Mouse (Mus musculus): ENCODE measurements around the gene Ugt1a2.

The Ugt1a2 gene

DNA sequence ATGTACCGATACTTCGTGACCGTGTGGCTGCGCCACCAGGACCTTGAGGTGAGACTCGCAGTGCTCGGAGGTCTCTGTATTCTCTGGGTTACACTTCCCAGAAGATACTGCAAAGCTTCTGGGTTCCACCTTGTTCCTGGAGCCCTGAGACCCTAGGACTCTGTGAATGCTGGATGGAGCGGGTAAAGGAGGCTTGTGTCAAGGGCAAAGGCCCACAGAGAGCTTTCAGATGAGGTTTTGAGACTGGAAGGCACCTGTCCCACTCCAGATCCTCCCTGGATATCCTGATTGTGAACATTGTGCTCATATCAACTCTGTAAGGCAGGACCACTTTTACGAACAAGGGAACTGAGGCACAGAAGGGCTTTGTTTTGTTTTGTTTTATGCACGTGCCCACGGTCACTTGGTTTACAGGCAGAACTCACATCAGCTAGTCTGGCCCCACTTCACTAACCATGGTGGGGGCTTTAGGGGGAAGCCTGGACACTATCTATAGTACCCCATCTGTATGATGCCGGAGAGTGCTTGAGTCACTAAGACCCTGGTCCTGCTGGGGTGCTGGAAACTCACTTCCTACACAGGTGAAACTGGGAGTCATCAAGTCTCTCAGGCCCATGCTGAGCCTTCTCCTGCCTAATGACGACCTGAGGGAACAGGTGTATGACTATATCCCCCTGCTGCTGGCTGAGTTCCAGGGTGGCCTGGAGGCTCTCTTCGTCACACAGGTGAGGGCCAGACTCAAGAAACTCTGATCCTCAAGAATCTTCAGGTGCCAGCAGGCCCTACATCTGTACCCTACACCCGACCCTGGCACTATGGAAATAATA is 33.2 kb downstream of the Ugt1a2 start:
- DNase-seq (ENCODE audit: extremely low read depth, low read depth): no peak

DNA sequence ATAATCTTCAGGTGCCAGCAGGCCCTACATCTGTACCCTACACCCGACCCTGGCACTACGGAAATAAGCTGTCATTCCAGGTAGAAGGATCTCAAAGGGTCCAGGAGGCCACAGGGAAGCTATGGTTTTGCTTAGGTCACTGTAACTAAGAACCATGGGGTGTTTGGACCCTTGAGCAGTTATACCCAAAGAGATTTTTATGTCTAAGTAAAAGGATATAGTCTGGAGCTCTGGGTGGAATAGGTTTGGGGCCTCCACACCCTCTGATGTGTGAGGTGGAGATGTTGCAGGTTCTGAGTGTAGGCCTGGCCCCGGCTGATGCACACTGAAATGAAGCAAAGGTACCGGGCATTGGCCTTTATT is 33.8 kb downstream of the Ugt1a2 start:
- no peak for DNase-seq (ENCODE audit: extremely low read depth, low read depth)

DNA sequence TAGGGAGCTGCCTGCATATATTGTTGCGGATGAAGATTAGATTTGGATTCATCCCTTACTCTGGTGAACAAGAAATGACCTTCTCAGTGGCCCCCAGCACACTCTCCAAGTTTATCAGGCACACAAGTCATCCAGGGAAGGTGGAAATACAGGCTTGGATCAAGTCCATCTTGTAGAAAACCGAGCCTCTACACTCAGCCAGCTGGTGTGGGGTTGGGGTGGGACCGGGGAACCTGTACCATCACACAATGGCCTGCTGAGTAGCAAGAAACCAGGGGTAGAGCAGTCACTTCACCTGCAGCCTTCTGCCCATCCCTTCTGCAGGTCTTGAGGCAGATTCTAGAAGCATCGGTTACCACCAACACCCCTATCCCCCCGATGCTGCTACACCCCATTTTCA is 34.2 kb downstream of the Ugt1a2 start:
- DNase-seq (ENCODE audit: extremely low read depth, low read depth): no peak

DNA sequence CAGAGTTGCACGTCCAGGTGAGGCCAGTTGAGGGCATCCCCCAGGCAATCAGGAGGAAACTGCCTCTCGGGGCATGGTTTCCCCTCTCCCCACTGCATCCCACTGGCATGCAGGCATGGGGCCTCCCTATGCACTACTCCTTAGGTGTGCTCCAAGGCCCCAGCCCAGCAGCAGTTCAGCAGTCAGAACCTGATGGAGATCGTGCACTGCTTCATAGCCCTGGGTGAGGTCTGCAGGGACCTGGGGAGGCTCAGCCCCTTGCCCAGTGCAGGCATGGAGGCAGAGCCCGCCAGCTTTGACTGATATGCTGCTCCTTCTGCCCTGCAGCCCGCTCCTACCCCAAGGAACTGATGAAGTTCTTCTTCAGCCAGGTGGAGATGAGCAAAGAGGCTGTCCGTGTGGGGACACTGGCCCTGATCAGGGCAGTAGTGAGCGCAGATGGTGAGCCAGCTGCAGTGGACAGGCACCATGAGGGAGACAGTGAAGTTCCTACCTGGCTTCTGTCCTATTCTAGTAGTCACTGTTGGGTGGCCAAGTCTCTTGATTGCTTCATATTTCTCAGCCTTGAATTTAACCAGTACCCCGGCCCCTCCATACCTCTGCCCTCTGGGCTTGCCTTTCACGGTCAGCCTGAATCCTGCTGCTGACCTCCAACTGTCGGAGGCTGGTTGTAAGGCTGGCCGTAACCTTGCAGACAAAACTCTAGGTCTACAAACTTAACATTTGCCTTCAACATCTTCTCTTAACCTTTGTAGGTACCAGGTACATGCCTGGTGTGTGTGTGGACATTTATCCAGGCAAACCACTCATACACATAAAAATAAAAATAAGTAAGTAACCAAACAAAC is 34.9 kb downstream of the Ugt1a2 start:
- DNase-seq (ENCODE audit: extremely low read depth, low read depth): no peak

DNA sequence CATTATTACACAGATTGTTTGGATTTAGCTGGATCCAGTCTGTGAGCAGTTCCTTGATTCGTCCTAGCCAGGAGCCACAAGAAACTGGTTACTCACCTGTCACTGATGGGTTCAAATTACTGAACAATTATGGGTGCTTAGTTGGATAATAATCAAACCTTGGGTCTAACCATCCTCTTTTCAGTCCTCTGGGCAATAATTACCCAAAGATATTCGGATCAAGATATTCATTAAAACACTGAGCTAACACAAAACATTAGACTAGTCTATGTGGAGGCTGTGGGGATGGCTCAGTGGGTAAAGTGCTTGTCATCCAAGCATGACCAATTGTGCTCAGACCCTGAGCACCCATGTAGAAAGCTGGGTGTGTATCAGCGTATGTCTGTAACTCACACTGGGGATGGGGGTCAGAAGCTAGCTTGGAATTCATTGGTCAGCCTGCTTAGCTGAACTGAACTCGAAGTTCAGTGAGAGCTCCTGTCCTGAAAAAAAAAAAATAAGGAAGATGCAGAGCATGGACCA is 35.6 kb downstream of the Ugt1a2 start:
- no peak for DNase-seq (ENCODE audit: extremely low read depth, low read depth)

DNA sequence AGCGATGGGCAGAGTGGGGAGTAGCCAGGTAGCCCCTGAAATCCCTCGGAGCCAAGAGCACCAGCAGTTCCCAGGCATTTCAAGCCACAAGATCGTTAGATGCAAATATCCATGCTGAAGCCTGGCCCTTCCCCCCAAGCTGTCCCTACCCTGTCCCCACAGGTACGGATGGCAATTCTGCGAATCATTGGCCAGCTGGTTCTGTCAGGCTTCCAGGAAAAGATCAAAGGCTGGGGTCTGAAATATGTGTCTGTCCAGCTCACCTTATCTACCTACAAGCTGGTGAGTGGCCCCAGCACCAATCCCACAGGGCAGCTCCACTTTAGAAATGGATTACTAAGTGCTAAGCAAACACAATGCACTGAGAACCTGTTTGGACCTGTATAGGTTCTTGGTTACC is 36.9 kb downstream of the Ugt1a2 start:
- DNase-seq (ENCODE audit: extremely low read depth, low read depth): no peak

DNA sequence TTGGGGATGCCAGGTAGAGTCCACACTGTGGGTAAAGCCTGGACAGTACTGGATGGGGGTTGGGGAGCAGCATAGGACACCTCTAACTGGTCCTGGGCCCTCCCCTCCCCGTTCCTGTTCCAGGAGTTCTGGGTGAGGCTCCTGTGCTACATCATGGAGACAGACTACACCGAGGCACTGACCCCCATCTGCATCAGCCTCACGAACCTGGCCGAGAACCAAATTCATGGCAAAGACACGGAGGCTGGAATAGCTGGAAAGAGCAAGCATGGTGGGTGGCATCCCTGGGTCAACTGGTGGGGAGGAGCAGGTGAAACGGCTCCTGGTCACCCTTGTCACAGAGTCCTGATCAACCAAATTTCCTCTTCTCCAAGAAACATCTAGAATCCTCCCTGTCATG is 38.4 kb downstream of the Ugt1a2 start:
- DNase-seq (ENCODE audit: extremely low read depth, low read depth): no peak

DNA sequence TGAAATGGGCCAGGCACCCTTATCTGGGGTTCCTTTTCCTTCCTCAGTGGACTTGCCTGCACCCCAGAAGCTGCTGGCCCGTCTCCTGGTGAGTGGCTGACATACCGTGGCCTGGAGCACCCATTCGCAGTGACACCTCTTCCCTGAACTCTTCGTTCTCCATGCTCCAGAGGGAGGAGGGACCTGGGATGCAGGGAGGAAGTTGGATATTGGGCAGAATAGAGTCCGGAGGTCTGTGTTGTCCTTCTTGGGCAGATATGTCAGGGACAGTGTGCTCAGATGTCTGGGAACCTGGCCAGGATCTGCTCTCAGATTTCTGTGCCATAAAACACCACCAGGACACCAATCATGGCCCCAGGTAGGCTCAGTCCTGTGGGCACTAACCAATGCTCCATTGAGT is 39.7 kb downstream of the Ugt1a2 start:
- no peak for DNase-seq (ENCODE audit: extremely low read depth, low read depth)

DNA sequence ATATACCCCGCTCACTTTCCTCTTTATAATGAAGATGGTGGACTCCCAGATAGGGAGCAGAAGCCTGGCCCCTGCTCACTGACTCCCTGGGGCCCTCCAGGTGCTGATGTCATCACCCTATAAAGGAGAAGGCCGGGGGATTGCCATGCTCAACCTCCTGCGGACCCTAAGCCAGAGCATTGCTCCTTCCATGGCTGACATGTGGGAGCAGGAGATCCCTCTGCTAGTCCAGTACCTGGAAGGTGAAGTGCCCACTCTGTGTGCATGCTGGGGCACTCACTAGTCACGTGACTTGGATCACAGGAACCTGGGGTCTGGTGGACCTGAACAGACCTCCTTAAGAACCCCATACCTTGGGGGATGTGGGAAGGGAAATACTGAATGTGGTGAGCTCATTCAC is 40.2 kb downstream of the Ugt1a2 start:
- DNase-seq (ENCODE audit: extremely low read depth, low read depth): no peak

DNA sequence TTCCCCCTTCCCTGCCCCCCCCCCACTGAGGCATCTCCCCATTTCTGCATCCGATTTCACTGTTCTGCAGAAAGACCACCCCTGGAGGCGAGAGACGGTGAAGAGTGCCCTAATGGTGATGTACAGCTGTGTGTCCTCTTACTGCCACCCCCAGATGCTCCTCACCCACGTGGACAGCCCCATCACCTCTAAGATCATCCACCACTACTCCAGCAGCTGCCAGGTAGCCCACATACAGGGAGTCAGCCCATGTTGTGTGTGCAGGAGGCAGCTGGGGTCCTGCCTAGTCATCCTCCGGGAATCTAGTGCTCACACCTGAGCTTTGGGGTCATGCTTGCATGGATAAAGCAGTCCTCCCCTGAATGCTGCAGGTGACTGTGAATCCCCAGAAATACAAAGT is 43.5 kb downstream of the Ugt1a2 start:
- no peak for DNase-seq (ENCODE audit: extremely low read depth, low read depth)

DNA sequence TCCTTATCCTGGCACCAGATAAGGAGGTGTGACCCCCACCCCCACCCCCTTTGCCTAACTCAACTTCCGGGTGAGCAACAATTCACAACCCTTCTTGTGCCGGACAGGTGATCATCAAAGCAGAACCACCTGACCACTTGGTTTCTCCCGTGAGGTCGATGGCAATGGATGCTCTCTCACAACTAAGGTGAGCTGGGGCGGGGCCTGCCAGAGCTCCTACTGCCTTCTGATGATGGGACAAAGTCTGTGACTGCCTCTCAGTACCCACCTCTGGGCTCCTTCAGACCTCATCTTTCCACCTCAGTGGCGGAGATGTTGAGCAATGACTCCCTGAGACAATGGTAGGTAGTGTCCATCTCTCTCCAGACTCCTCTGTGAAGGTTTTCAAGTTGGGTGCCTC is 45.5 kb downstream of the Ugt1a2 start:
- DNase-seq (ENCODE audit: extremely low read depth, low read depth): no peak

DNA sequence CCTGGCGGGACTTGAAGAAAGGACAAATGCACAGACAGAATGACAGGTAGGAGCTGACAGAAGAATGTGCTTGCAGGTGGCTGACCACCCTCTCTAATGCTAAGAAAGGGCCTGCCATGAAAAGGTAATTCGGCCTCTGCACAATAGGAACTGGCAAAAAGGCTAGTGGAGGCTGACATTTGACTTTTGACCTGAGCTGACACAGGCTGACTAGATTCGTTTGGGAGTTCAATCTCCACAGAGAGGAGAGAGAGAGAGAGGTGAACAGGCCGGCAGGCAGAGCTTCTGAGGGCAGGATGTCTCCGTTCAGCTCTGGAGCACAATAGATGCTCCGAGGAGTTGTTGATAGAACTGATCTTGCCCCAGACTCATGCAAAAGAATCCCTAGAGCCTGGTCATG is 46.0 kb downstream of the Ugt1a2 start:
- no peak for DNase-seq (ENCODE audit: extremely low read depth, low read depth)

DNA sequence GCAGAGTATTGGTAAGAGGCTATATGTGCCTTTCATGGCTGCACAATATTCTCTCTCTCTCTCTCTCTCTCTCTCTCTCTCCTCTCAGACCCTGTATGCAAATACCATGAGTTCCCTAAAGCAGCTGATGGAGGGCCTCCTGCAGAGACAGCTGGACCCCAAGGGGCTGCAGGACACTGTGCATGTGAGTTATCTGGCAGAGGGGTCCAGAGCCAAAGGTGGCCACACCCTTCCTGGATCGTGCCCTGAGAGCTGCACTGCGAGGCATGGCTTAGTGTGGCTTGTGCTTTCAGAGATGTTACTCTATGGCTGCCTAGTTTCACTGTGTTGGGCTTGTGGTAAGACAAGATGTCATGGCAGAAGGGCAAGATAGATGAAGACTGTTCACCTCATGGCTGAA is 47.3 kb downstream of the Ugt1a2 start:
- DNase-seq (ENCODE audit: extremely low read depth, low read depth): no peak

DNA sequence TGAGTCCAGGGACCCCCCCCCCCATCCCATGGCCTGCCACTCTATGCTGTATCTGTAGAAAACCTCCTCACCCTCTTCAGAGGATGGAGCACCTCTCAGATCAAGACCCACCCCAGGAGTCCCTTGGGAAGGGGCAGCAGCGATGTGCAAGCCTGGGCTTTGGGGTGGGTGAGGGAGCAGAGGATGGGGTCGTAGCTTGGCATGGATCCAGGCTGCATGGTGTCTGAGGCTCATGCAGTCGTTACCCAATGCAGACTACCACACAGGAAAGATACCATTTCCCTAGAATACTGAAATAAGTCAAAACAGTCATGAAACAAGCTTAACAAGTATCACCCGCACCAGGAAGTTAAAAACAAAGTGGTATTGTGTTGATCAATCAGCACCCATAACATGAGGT is 48.3 kb downstream of the Ugt1a2 start:
- DNase-seq (ENCODE audit: extremely low read depth, low read depth): no peak

DNA sequence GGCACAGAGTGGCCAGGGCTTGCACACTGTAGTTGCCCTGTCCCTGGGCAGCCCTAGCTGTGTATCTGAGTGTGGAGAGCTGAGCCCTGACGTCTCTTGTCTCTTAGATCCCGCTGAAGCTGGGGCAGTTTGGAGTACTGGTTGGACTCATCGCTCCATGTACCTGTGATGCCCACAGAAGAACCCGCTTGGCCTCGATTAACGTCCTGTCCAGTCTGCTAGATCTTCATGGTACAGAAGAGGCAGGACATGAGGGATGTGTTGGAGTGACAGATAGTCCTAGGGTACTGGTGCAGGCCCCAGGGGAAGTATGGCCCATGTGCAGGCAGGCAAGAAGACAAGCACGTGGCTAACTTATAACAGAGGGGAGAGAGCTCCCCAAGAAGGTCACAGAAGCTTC is 49.2 kb downstream of the Ugt1a2 start:
- no peak for DNase-seq (ENCODE audit: extremely low read depth, low read depth)

DNA sequence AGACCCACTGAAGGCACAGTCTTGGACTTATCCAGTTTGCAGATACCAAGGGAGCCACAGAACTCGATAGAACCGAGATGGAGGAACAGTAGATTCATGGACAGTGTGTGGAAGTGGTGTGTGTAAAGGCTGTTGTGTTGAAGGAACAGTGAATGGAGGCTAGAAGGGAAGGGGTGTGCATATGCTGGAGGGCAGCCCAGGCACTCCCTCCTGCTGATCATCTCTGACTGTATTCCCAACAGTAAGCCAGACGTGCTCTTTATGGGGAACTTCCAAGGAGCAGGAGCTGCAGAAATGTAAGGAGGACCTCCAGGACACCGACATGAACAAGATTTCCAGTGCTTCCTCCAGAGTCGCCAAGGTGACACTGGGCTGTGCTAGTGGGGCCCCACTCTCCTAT is 49.6 kb downstream of the Ugt1a2 start:
- DNase-seq (ENCODE audit: extremely low read depth, low read depth): no peak

DNA sequence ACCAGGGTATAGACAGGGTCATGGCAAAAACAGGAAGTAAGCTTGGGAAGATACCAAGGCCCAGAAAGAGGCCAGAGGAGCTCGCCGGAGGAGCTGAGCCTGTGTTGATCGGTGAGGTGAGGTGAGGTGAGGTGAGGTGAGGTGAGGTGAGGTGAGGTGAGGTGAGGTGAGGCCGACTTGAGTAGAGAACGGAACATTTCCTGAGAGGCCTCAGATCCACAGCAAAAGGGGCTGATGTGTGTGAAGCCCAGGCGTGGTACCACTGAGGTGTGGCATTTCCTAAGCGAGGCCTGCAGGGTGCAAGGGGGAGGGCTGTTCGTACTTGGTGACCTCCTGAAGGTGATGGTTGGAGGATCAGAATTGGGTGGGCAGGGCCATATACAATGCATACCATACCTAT is 52.7 kb downstream of the Ugt1a2 start:
- no peak for DNase-seq (ENCODE audit: extremely low read depth, low read depth)

DNA sequence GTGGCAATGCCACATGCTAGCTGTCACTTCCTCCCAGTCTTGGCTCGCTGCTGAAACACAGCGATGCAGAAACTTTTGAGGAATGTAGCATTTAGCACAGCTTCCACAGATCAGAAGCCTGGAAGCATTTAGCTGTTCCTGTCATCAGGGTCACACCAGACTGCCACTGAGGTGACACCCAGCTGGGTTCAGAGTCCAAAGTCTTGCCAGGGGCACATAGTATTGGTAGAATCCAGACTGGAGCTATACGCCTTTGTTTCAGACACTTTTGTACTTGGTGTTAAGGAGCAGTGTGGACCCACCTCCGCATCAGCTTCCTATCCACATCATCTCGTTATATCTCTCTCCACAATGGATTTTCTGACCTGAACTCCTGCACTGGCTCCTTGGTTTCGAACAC is 53.1 kb downstream of the Ugt1a2 start:
- no peak for DNase-seq (ENCODE audit: extremely low read depth, low read depth)

DNA sequence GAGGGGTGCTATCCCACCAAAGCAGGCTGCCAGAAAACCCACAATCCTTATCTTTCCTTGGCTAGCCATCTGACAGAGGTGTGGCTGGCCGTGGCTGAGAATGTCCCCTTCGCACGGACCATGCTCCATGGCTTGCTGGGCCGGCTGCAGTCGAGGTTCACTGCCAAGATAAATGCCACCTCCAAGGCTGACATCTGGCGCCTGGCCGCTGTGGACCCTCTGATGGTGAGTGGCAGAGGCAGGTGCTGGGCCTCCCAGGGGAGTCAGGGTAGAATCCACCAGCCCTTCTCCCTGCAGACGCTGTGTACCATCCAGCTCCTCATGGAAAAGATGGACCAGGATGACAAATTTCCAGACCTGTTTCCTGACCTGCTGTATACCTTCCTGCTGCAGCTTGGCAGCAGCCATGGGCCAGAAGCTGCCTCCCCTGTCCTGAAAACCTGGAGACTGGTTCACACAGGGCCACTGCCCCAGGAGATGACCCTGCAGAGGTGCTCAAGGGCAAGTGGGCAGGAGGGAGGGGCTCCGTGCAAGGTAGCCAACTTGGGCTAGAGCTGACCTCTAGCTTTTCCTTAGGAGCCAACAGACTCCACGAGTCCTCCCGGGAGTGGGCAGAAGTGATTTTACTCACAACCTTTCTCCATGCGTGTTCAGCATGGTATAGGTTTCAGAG is 54.5 kb downstream of the Ugt1a2 start:
- DNase-seq (ENCODE audit: extremely low read depth, low read depth): no peak

DNA sequence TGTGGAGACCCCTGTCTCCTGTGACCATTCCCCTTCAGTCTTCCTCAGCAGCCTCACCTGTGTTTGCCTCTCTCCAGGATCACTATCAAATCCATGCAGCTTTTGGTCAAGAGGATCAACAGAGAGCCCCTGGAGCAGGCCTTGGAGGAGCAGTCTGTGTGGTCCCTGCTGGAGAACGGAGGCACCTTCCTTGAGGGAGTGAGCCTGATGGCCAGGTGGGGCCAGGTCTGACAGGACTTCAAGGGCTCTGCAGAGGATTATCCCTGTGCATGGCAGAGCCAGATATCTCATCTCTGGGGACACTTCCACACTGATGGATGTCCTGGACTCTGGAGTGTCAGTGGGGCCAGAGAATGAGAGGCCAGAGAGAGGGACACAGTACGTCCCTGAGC is 55.1 kb downstream of the Ugt1a2 start:
- DNase-seq (ENCODE audit: extremely low read depth, low read depth): no peak

DNA sequence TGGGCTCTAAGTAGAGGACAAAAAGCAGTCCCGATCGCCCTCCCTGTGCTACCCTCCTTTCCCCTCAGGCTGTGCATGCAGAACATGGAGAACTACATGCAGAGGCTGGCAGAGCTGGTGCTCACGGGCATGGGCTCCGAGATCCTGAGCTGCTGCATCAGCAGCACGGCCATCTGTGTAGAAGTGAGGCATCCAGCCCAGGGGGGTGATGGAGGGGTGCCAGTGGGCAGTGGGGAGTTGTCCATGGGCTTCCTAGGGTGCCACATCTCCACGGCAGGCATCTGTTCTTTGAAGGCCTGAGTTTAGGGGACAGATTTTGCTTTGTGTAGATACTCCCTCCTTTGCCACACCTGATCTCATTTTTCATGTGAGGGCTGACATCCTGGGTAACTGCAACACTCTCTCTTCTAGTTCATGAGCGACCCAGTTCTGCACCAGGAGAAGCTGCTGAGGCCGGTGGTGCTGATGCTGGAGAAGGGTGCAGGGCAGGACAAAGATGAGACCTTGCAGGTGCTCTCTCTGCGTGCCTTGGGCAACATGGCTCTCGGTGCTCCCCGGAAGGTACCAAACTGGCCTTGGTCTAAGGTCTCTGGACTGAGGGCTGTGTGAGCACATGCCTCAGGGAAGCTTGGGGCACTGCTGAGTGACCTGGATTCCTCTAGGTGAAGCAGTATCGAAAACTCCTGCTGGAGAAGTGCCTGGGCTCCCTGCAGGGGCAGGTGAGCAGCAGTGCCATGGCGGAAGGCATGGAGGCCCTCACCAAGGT is 55.8 kb downstream of the Ugt1a2 start:
- no peak for DNase-seq (ENCODE audit: extremely low read depth, low read depth)

Measured in MEL-GATA-1-ER (cell line).